Mouse (Mus musculus) heart, postnatal 10 days (tissue): Measurements from ENCODE around the gene Ppfia1. TPM values are rescaled to one million over a fixed set of nuclear protein-coding genes. Genes with fewer than 3 reads are reported as not detected.
A peak's percentile ranks its signal among the peaks of the same experiment; 100 is the strongest.

Experiments used
- DNase-seq, 2 experiments: peaks; one replicate each; pipeline ENCODE4 v3.0.0; 2021
- intact Hi-C: fragments of 180-260 bp; cut with DNase I; formaldehyde crosslinking; loops from one replicate; pipeline ENCODE4 v1.15.1; 2025
- total RNA-seq, 2 experiments: library from RNA; stranded (reverse); gene quantifications; 2 replicates each; pipeline ENCODE4 v1.2.3; 2021

Ppfia1 gene
- total RNA-seq = 10 to 100 TPM; 69.9 to 81.5 TPM

- intact Hi-C loops = loop anchor here (2.0 kb wide), 1 partner anchor 23 kb away; no protein-coding TSS in a partner anchor
- DNase-seq = peak; percentile 98
These were observed at the start of gene Ppfia1 for GRCm38 (mm10) chr7:144553237-144554122. Gene Ppfia1, minus strand, starts transcription at chr7:144553729.

GRCm38 (mm10) chr7:144600333-144600900 lies 46.9 kb upstream of the Ppfia1 start:
- DNase-seq = no peak
- intact Hi-C loops = no loop called here

GRCm38 (mm10) chr7:144589508-144589907 lies 36.0 kb upstream of the Ppfia1 start:
- no peak for DNase-seq
- intact Hi-C loops = no loop called here

- intact Hi-C loops = loop anchor here (2.0 kb wide), 1 partner anchor 370 kb away; no protein-coding TSS in a partner anchor
- peak; percentile 51 to 65 for DNase-seq
These were observed 33.8 kb upstream of the Ppfia1 start for GRCm38 (mm10) chr7:144587291-144587690.

GRCm38 (mm10) chr7:144585648-144586047 lies 32.1 kb upstream of the Ppfia1 start:
- intact Hi-C loops = loop anchor here (1.0 to 2.0 kb wide), 3 partner anchors 191 to 369 kb away; no protein-coding TSS in a partner anchor
- DNase-seq = peak; percentile 75 to 89

- intact Hi-C loops = loop anchor here (1.0 to 2.0 kb wide), 2 partner anchors 311 to 323 kb away; no protein-coding TSS in a partner anchor
- DNase-seq = peak; percentile 52 to 62
These were observed 30.1 kb upstream of the Ppfia1 start for GRCm38 (mm10) chr7:144583619-144584018.

- DNase-seq = peak; percentile 98 to 99
- intact Hi-C loops = no loop called here
These were observed 28.9 kb upstream of the Ppfia1 start, which contains the start of gene Fadd for GRCm38 (mm10) chr7:144582284-144582980. Gene Fadd, minus strand, starts transcription at chr7:144582463.

- DNase-seq = peak; percentile 91 to 92
- intact Hi-C loops = no loop called here
These were observed 28.2 kb upstream of the Ppfia1 start for GRCm38 (mm10) chr7:144581559-144582283.

GRCm38 (mm10) chr7:144577876-144578275 lies 24.3 kb upstream of the Ppfia1 start:
- intact Hi-C loops = loop anchor here (2.0 to 5.0 kb wide), 2 partner anchors 23 to 36 kb away; no protein-coding TSS in a partner anchor
- DNase-seq = peak; percentile 59 to 81

GRCm38 (mm10) chr7:144572234-144572633 lies 18.7 kb upstream of the Ppfia1 start:
- intact Hi-C loops = no loop called here
- no peak for DNase-seq

- no peak for DNase-seq
- intact Hi-C loops = no loop called here
These were observed 18.1 kb upstream of the Ppfia1 start for GRCm38 (mm10) chr7:144571598-144571997.

- intact Hi-C loops = no loop called here
- peak; percentile 86 to 90 for DNase-seq
These were observed 15.9 kb upstream of the Ppfia1 start for GRCm38 (mm10) chr7:144569428-144569827.

GRCm38 (mm10) chr7:144568091-144568490 lies 14.6 kb upstream of the Ppfia1 start:
- intact Hi-C loops = no loop called here
- no peak for DNase-seq

GRCm38 (mm10) chr7:144566921-144567682 lies 13.6 kb upstream of the Ppfia1 start:
- DNase-seq = no peak
- intact Hi-C loops = no loop called here

- no peak for DNase-seq
- intact Hi-C loops = no loop called here
These were observed 10.1 kb upstream of the Ppfia1 start for GRCm38 (mm10) chr7:144563456-144564155.

- DNase-seq = no peak
- intact Hi-C loops = no loop called here
These were observed 8.5 kb upstream of the Ppfia1 start for GRCm38 (mm10) chr7:144562016-144562415.

GRCm38 (mm10) chr7:144560594-144560993 lies 7.1 kb upstream of the Ppfia1 start:
- no peak for DNase-seq
- intact Hi-C loops = no loop called here

GRCm38 (mm10) chr7:144558552-144558951 lies 5.0 kb upstream of the Ppfia1 start:
- intact Hi-C loops = no loop called here
- no peak for DNase-seq

GRCm38 (mm10) chr7:144554123-144554472 lies 569 bp upstream of the Ppfia1 start:
- DNase-seq = no peak
- intact Hi-C loops = loop anchor here (2.0 kb wide), 1 partner anchor 23 kb away; no protein-coding TSS in a partner anchor
